Mouse (Mus musculus) CH12.LX (cell line): ENCODE measurements around the gene Slc13a4. TPM values are rescaled to one million over a fixed set of nuclear protein-coding genes. Genes with fewer than 3 reads are reported as not detected.

Experiments used
- DNase-seq: peaks from one replicate; pipeline ENCODE4 v3.0.0-alpha.2; 2013; ENCODE audit errors: extremely low read depth
- H3K27ac ChIP-seq: 2 replicates; pipeline ENCODE4 v1.5.1; 2012; ENCODE audit warnings: low read depth, mild to moderate bottlenecking, control low read depth, moderate library complexity; ENCODE audit not compliant: insufficient read depth
- H3K27me3 ChIP-seq: replicated peaks from 2 replicates; pipeline ENCODE3; 2012; ENCODE audit warnings: inconsistent platforms
- H3K36me3 ChIP-seq, 2 experiments: replicated peaks in 1 of 2; 2 replicates each; pipeline versions ENCODE3 to v1.6.1; 2012; ENCODE audit warnings: inconsistent platforms in 1 of 2, low read length in 1 of 2, mild to moderate bottlenecking in 1 of 2, mixed read lengths in 1 of 2, moderate library complexity in 1 of 2; ENCODE audit not compliant: control insufficient read depth in 1 of 2, insufficient read depth in 1 of 2
- H3K4me1 ChIP-seq, 2 experiments: 2 replicates each; pipeline ENCODE4 v1.6.1; 2012; ENCODE audit warnings: inconsistent platforms in 1 of 2, moderate library complexity in 1 of 2; ENCODE audit not compliant: insufficient read depth in 2 of 2, control insufficient read depth in 1 of 2
- H3K4me2 ChIP-seq: 2 replicates; pipeline ENCODE4 v1.6.1; 2012; ENCODE audit warnings: low read depth, mild to moderate bottlenecking, control low read depth; ENCODE audit not compliant: poor library complexity, insufficient read depth, severe bottlenecking
- H3K4me3 ChIP-seq, 3 experiments: fragments of 150-350 bp in 1 of 3; sonication (generic) in 1 of 3; replicated peaks in 1 of 3; 2 replicates each; pipeline versions ENCODE3 to v1.5.1; 2011 to 2012; ENCODE audit warnings: low read depth in 2 of 3, low read length in 2 of 3, mild to moderate bottlenecking in 2 of 3, moderate library complexity in 2 of 3, control low read depth in 1 of 3, improper control_type of control experiment in 1 of 3, inconsistent platforms in 1 of 3, mixed read lengths in 1 of 3; ENCODE audit not compliant: poor library complexity in 1 of 3
- H3K79me2 ChIP-seq: replicated peaks from 2 replicates; pipeline ENCODE4 v1.6.1; 2012; ENCODE audit warnings: mild to moderate bottlenecking, moderate library complexity; ENCODE audit not compliant: control insufficient read depth, poor library complexity, insufficient read depth, severe bottlenecking; ENCODE audit errors: extremely low read depth
- H3K9ac ChIP-seq: 2 replicates; pipeline ENCODE4 v1.6.1; 2012; ENCODE audit warnings: low read depth, mild to moderate bottlenecking, control low read depth, moderate library complexity; ENCODE audit not compliant: insufficient read depth
- H3K9me3 ChIP-seq: replicated peaks from 2 replicates; pipeline ENCODE3; 2012; ENCODE audit warnings: low read length, inconsistent platforms, mixed read lengths
- BHLHE40 ChIP-seq: IDR thresholded peaks from 2 replicates; pipeline ENCODE4 v1.6.1; 2011; ENCODE audit warnings: mild to moderate bottlenecking, low read depth, low read length, improper control_type of control experiment
- CHD1 ChIP-seq: IDR thresholded peaks from 2 replicates; pipeline ENCODE4 v1.6.1; 2012; ENCODE audit warnings: low read depth, low read length, improper control_type of control experiment, inconsistent platforms
- E2F4 ChIP-seq: IDR thresholded peaks from 2 replicates; pipeline ENCODE4 v1.6.1; 2011; ENCODE audit warnings: low read depth, low read length, improper control_type of control experiment; ENCODE audit not compliant: insufficient replicate concordance
- ELF1 ChIP-seq: IDR thresholded peaks from 2 replicates; pipeline ENCODE4 v1.6.1; 2014; ENCODE audit warnings: low read depth, mild to moderate bottlenecking, inconsistent platforms, low read length, improper control_type of control experiment
- EP300 ChIP-seq: IDR thresholded peaks from 2 replicates; pipeline ENCODE4 v1.6.1; 2011; ENCODE audit warnings: low read length, improper control_type of control experiment
- ETS1 ChIP-seq: conservative IDR thresholded peaks from 2 replicates; pipeline ENCODE4 v1.6.1; 2012; ENCODE audit warnings: low read depth, mild to moderate bottlenecking, inconsistent platforms, low read length, improper control_type of control experiment, moderate library complexity
- HCFC1 ChIP-seq: IDR thresholded peaks from 2 replicates; pipeline ENCODE4 v1.6.1; 2012; ENCODE audit warnings: low read depth, mild to moderate bottlenecking, inconsistent platforms, low read length, improper control_type of control experiment
- IRF4 ChIP-seq: IDR thresholded peaks from 2 replicates; pipeline ENCODE4 v1.6.1; 2014; ENCODE audit warnings: low read depth, mild to moderate bottlenecking, inconsistent platforms, low read length, improper control_type of control experiment
- KAT2A ChIP-seq: IDR thresholded peaks from 2 replicates; pipeline ENCODE4 v1.6.1; 2012; ENCODE audit warnings: low read length, improper control_type of control experiment, inconsistent platforms; ENCODE audit not compliant: insufficient replicate concordance
- MAX ChIP-seq: IDR thresholded peaks from 2 replicates; pipeline ENCODE4 v1.6.1; 2011; ENCODE audit warnings: low read length, improper control_type of control experiment
- MAZ ChIP-seq: IDR thresholded peaks from 2 replicates; pipeline ENCODE4 v1.6.1; 2012; ENCODE audit warnings: low read depth, mild to moderate bottlenecking, inconsistent platforms, low read length, improper control_type of control experiment, moderate library complexity
- MXI1 ChIP-seq: IDR thresholded peaks from 2 replicates; pipeline ENCODE4 v1.6.1; 2011; ENCODE audit warnings: mild to moderate bottlenecking, low read depth, low read length, improper control_type of control experiment
- MYC ChIP-seq: IDR thresholded peaks from 2 replicates; pipeline ENCODE4 v1.6.1; 2011; ENCODE audit warnings: low read depth, mild to moderate bottlenecking, improper control_type of control experiment, low read length
- PAX5 ChIP-seq: IDR thresholded peaks from 2 replicates; pipeline ENCODE4 v1.6.1; 2012; ENCODE audit warnings: low read length, inconsistent platforms, mixed read lengths
- POLR2A ChIP-seq: IDR thresholded peaks from 2 replicates; pipeline ENCODE4 v1.6.1; 2011; ENCODE audit warnings: low read depth, mild to moderate bottlenecking, improper control_type of control experiment, low read length
- RAD21 ChIP-seq: IDR thresholded peaks from 2 replicates; pipeline ENCODE4 v1.6.1; 2011; ENCODE audit warnings: low read depth, mild to moderate bottlenecking, low read length, improper control_type of control experiment, moderate library complexity
- USF1 ChIP-seq: IDR thresholded peaks from 2 replicates; pipeline ENCODE4 v1.6.1; 2014; ENCODE audit warnings: low read depth, mild to moderate bottlenecking, inconsistent platforms, low read length, improper control_type of control experiment
- dilution Hi-C: fragments of 300-500 bp; cut with MboI; formaldehyde crosslinking; loops from 2 replicates; pipeline ENCODE4 v1.14.3; 2020; ENCODE audit warnings: low sequenced_read_pairs; ENCODE audit not compliant: extremely low pct_unique_long_range_greater_than_20kb, extremely low pct_ligation_motif_present
- in situ Hi-C: fragments of 300-500 bp; cut with MboI; formaldehyde crosslinking; loops from 3 replicates; pipeline ENCODE4 v1.14.3; 2019; ENCODE audit warnings: low sequenced_read_pairs, low pct_ligation_motif_present, low pct_unique_long_range_greater_than_20kb, mixed read lengths
- polyA plus RNA-seq: library from polyadenylated mRNA; unstranded; fragments of >175 nt; gene quantifications from 2 replicates; pipeline ENCODE4 v1.2.1, GENCODE M21; 2012; ENCODE audit warnings: low read depth; ENCODE audit not compliant: insufficient read length
- total RNA-seq, 2 experiments: library from RNA; depleted of rRNA; stranded (reverse); fragments of 300-350 nt in 1 of 2; fragments of >200 nt in 1 of 2; gene quantifications; 2 replicates each; pipeline ENCODE4 v1.2.3; 2012 to 2014

Slc13a4 gene
- total and polyA plus RNA-seq, 3 experiments: not detected

- no peak overlapping the region for H3K9ac ChIP-seq
- H3K4me3 ChIP-seq: no peak overlapping the region
- in situ Hi-C loops (no loop called here), dilution Hi-C loops (no loop called here)
- H3K4me1 ChIP-seq: no peaks in the 10 kb centered on the region
- H3K4me2 ChIP-seq: no peak overlapping the region
- no peak overlapping the region for H3K27ac ChIP-seq
- no peaks in the 10 kb centered on the region for H3K9me3 ChIP-seq
- no peaks in the 10 kb centered on the region for H3K36me3 ChIP-seq
- DNase-seq: no peak
- H3K27me3 ChIP-seq: peaks cover 4% of the 10 kb centered on the region
- no peaks in the 10 kb centered on the region for H3K79me2 ChIP-seq
- no peak for TF ChIP-seq E2F4
- TF ChIP-seq, all 38 proteins: peak for 0
Observed at GRCm38 (mm10) chr6:35353416-35353815, 45.5 kb upstream of the Slc13a4 start.

DNA sequence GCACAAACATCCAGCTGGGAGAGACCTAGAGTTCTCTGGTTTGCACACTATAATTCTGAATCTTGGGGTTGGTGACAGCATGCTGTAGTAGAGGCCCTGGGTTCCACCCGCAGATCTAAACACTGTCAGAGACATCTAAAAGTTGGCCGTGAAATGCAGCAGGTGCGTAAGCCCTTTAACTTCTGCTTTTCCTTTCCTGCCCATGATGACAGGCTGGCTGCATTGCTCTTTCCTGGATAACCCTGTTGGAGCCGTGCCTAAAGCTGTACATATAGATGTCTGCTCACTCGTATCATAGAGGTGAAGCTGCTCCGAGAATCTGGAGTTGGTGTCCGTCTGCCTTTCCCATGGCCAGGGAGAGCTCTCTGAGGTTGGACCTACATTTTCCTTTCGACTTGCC is 44.9 kb upstream of the Slc13a4 start:
- Histone ChIP-seq H3K27ac (no peak overlapping the region), H3K27me3 (peaks cover 4% of the 10 kb centered on the region), H3K4me1 (no peaks in the 10 kb centered on the region), H3K4me2 (no peak overlapping the region), H3K9ac (no peak overlapping the region), H3K36me3 (no peaks in the 10 kb centered on the region), H3K79me2 (no peaks in the 10 kb centered on the region), H3K9me3 (no peaks in the 10 kb centered on the region), H3K4me3 (no peak overlapping the region)
- dilution Hi-C loops (no loop called here), in situ Hi-C loops (no loop called here)
- DNase-seq: no peak
- TF ChIP-seq HCFC1 (no peak), RAD21 (no peak), BHLHE40 (no peak), MAX (no peak), EP300 (no peak), CHD1 (no peak), PAX5 (no peak), IRF4 (no peak)

DNA sequence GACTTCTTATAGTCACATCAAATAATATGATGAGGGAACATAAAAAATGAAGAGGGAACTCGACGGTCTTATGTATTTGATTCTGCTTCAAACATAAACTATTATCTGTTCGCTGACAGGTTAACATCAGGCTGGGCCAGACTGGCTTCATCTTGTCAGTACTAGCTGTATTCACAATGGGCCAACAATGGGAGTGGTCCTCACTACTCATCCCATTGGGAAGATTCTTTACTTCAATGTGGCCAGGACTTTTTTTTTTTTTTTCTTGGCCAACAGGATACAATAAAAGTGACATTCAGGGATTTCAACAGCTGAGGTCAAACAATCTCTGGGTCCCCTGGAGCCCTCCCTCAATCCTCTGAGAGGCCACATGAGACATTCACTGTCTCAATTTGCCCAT is 43.9 kb upstream of the Slc13a4 start:
- in situ Hi-C loops: no loop called here
- no peak overlapping the region for H3K4me2 ChIP-seq
- dilution Hi-C loops: no loop called here

More for the DNA sequence above, 43.9 kb upstream of the Slc13a4 start:
- DNase-seq: no peak
- Histone ChIP-seq H3K36me3 (no peaks in the 10 kb centered on the region), H3K9me3 (no peaks in the 10 kb centered on the region), H3K9ac (no peak overlapping the region), H3K79me2 (no peaks in the 10 kb centered on the region), H3K4me1 (no peaks in the 10 kb centered on the region), H3K27me3 (peaks cover 4% of the 10 kb centered on the region), H3K27ac (no peak overlapping the region), H3K4me3 (no peak overlapping the region)
- TF ChIP-seq USF1: no peak
- TF ChIP-seq MAZ: no peak
- TF ChIP-seq MYC: no peak
- TF ChIP-seq ETS1: no peak
- no peak for TF ChIP-seq IRF4
- no peak for TF ChIP-seq KAT2A
- no peak for TF ChIP-seq POLR2A
- no peak for TF ChIP-seq MXI1
- no peak for TF ChIP-seq ELF1
